Mouse (Mus musculus) adrenal gland (tissue): ENCODE data around the gene Atg4d.
"Not testable (repeated sequence)": the region's sequence is repeated elsewhere in the genome, so short reads cannot be mapped to it uniquely, and the experiment has no call there.

Experiments used
- intact Hi-C: fragments of 180-260 bp; cut with DNase I; formaldehyde crosslinking; loops from one replicate; pipeline ENCODE4 v1.15.1; 2025

The Atg4d gene

GRCm38 (mm10) chr9:21311695-21312094, 46.6 kb downstream of the Atg4d start:
- intact Hi-C loops = loop anchor here (2.0 to 5.0 kb wide), 2 partner anchors 45 to 161 kb away; no protein-coding TSS in a partner anchor

- intact Hi-C loops = loop anchor here (2.0 to 5.0 kb wide), 2 partner anchors 45 to 160 kb away; no protein-coding TSS in a partner anchor
These were observed 47.0 kb downstream of the Atg4d start, which contains the start of gene Ap1m2 for GRCm38 (mm10) chr9:21312134-21312533. Gene Ap1m2, minus strand, starts transcription at chr9:21312337.

- intact Hi-C loops = loop anchor here (2.0 to 5.0 kb wide), 2 partner anchors 43 to 159 kb away; no protein-coding TSS in a partner anchor
These were observed 48.3 kb downstream of the Atg4d start for GRCm38 (mm10) chr9:21313394-21313793.

- intact Hi-C loops = loop anchor here (5.0 kb wide), 1 partner anchor 158 kb away; no protein-coding TSS in a partner anchor
These were observed 49.5 kb downstream of the Atg4d start for GRCm38 (mm10) chr9:21314367-21315140.

GRCm38 (mm10) chr9:21315421-21315820, 50.3 kb downstream of the Atg4d start:
- intact Hi-C loops = no loop called here

GRCm38 (mm10) chr9:21316696-21317095, 51.6 kb downstream of the Atg4d start:
- intact Hi-C loops = no loop called here

- intact Hi-C loops = no loop called here
These were observed 53.7 kb downstream of the Atg4d start for GRCm38 (mm10) chr9:21318792-21319191.

- intact Hi-C loops = no loop called here
These were observed 54.4 kb downstream of the Atg4d start for GRCm38 (mm10) chr9:21319503-21319902.

GRCm38 (mm10) chr9:21320280-21320618, 55.2 kb downstream of the Atg4d start:
- intact Hi-C loops = no loop called here

- intact Hi-C loops = no loop called here
These were observed 55.8 kb downstream of the Atg4d start, which contains the start of gene Slc44a2 for GRCm38 (mm10) chr9:21320619-21321512. Gene Slc44a2, plus strand, starts transcription at chr9:21320698.

- intact Hi-C loops = no loop called here
These were observed 56.4 kb downstream of the Atg4d start for GRCm38 (mm10) chr9:21321513-21321835.

- intact Hi-C loops = no loop called here
These were observed 57.3 kb downstream of the Atg4d start for GRCm38 (mm10) chr9:21322211-21322916.

GRCm38 (mm10) chr9:21322917-21323297, 57.8 kb downstream of the Atg4d start:
- intact Hi-C loops = not testable (repeated sequence)

- intact Hi-C loops = no loop called here
These were observed 59.2 kb downstream of the Atg4d start for GRCm38 (mm10) chr9:21324269-21324668.
